Mouse (Mus musculus) cerebellum, adult 2 months (tissue): ENCODE data around the gene Cyp2b13.
"Not testable (repeated sequence)": the region's sequence is repeated elsewhere in the genome, so short reads cannot be mapped to it uniquely, and the experiment has no call there.

Experiments
- CTCF ChIP-seq: fragments of 200-500 bp; IDR thresholded peaks from 2 replicates; pipeline ENCODE4 v1.5.1; 2011; ENCODE audit warnings: low read depth, mild to moderate bottlenecking, control low read depth, low read length, moderate library complexity, borderline replicate concordance; ENCODE audit not compliant: insufficient read depth
- POLR2A ChIP-seq: fragments of 200-500 bp; IDR thresholded peaks from 2 replicates; pipeline ENCODE4 v1.6.1; 2011; ENCODE audit warnings: low read length, control low read depth, borderline replicate concordance; ENCODE audit not compliant: insufficient read depth

DNA sequence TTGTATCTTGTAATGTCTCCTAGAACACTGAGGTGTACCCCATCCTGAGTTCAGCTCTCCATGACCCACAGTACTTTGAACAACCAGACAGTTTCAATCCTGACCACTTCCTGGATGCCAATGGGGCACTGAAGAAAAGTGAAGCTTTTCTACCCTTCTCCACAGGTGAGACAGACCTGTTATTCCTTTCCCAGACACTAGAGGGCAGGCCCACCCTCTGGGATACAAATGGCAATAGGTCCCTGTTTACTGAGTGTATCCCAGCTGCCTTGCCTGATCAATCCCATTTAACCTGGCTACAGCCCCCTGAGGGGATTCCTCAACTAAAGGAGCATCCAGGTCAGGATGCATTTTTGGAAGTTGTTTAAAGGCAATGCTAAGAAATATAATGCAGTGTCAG is 27.3 kb downstream of the Cyp2b13 start:
- TF ChIP-seq POLR2A, CTCF: not testable (repeated sequence)
